Mouse (Mus musculus): ENCODE measurements around the gene Ip6k2.

- TF ChIP-seq POLR2A (IDR thresholded peaks at IDR 0.05; ENCODE audit: low read depth, low read length) (no peak), E2F4 (IDR thresholded peaks at IDR 0.05; ENCODE audit: insufficient replicate concordance, low read depth, low read length) (no peak)
These were observed 44.4 kb upstream of the Ip6k2 start for GRCm38 (mm10) chr9:108739239-108739638.
